Comparison of ENCODE assay signal across 10 mouse cellular contexts in genomic region chr5:113407346-113407745, GRCm38 (mm10). TPM values are rescaled to one million over a fixed set of nuclear protein-coding genes. Genes with fewer than 3 reads are reported as not detected.
A peak's percentile ranks its signal among the peaks of the same experiment; 100 is the strongest.
DNase-seq lines count a peak whose midpoint lies in the region; ATAC-seq and TF ChIP-seq lines count a peak whose summit lies in the region.
"Had no signal": no experiment of that assay in that cellular context is flagged by ENCODE, and none has a peak within 500 bp of the region (broad histone marks: within the 10 kb centered on the region; RNA-seq: fewer than 3 reads in every experiment).

No protein-coding gene starts in this region.

- no peak for TF ChIP-seq POLR2A in kidney, adult 2 months (IDR thresholded peaks at IDR 0.05; ENCODE audit: low read depth, low read length)

- no peak overlapping the region for H3K9ac ChIP-seq in kidney, embryonic 15.5 days

- no peak overlapping the region for H3K4me3 ChIP-seq in kidney, adult 2 months (ENCODE audit: insufficient read depth, low read depth, low read length)
- H3K4me3 ChIP-seq in kidney, embryonic 15.5 days (replicated peaks), result no peak overlapping the region
- H3K4me3 ChIP-seq in embryonic facial prominence, embryonic 10.5 days, result no peak overlapping the region
- no peak overlapping the region for H3K4me3 ChIP-seq in layer of hippocampus, adult 2 months

- no peaks in the 10 kb centered on the region for H3K36me3 ChIP-seq in kidney, adult 2 months (ENCODE audit: control insufficient read depth, insufficient read depth, low read length)
- H3K36me3 ChIP-seq in kidney, embryonic 15.5 days, result no peaks in the 10 kb centered on the region
- H3K36me3 ChIP-seq in embryonic facial prominence, embryonic 10.5 days (replicated peaks), result no peaks in the 10 kb centered on the region

- DNase-seq in kidney, adult 2 months, result peak; percentile 28
- peak; percentile 79 for DNase-seq in ZHBTc4 (ENCODE audit: low read depth, low spot score)
- peak; percentile 78 for DNase-seq in embryonic facial prominence, embryonic 10.5 days (ENCODE audit: low spot score)
- peak; percentile 62 for DNase-seq in neural tube, embryonic 10.5 days (ENCODE audit: extremely low spot score, low spot score)
- no peak for DNase-seq in layer of hippocampus, postnatal 14 days (ENCODE audit: low spot score in 2 of 2)
- DNase-seq in layer of hippocampus, adult 2 months (ENCODE audit: low spot score in 2 of 2), result no peak
- DNase-seq in cerebellum, adult 9-11 months, result no peak

- 1% methylated on average over 3 of the region's 3 CpGs for WGBS in kidney, adult 2 months
- 3% methylated on average over 3 of the region's 3 CpGs for WGBS in kidney, embryonic 15.5 days
- 4% methylated on average over 3 of the region's 3 CpGs for WGBS in embryonic facial prominence, embryonic 10.5 days

- no peak for ATAC-seq in kidney, embryonic 15.5 days (replicated peaks; ENCODE audit: low FRiP score)

- H3K4me1 ChIP-seq in kidney, adult 2 months (ENCODE audit: control insufficient read depth, insufficient read depth, low read length), result no peaks in the 10 kb centered on the region
- H3K4me1 ChIP-seq in kidney, embryonic 15.5 days, result 0 out of 2 replicates have a peak, but pooled peaks cover 4% of the 10 kb centered on the region
- no peaks in the 10 kb centered on the region for H3K4me1 ChIP-seq in embryonic facial prominence, embryonic 10.5 days

- no peaks in the 10 kb centered on the region for H3K27me3 ChIP-seq in kidney, adult 2 months (replicated peaks; ENCODE audit: control insufficient read depth, insufficient read depth, low read length)
- H3K27me3 ChIP-seq in kidney, embryonic 15.5 days, result no peaks in the 10 kb centered on the region
- no peaks in the 10 kb centered on the region for H3K27me3 ChIP-seq in embryonic facial prominence, embryonic 10.5 days (replicated peaks; ENCODE audit: low read depth, poor library complexity, severe bottlenecking)

- H3K27ac ChIP-seq in kidney, adult 2 months (ENCODE audit: insufficient read depth, low read depth, low read length), result no peak overlapping the region
- H3K27ac ChIP-seq in kidney, embryonic 15.5 days, result no peak overlapping the region
- no peak overlapping the region for H3K27ac ChIP-seq in embryonic facial prominence, embryonic 10.5 days (replicated peaks)
- no peak overlapping the region for H3K27ac ChIP-seq in layer of hippocampus, adult 2 months

- no peaks in the 10 kb centered on the region for H3K9me3 ChIP-seq in kidney, embryonic 15.5 days (replicated peaks)
- no peaks in the 10 kb centered on the region for H3K9me3 ChIP-seq in embryonic facial prominence, embryonic 10.5 days

- no peak overlapping the region for H3K4me2 ChIP-seq in kidney, embryonic 15.5 days

- TF ChIP-seq CTCF in kidney, adult 2 months (conservative IDR thresholded peaks at IDR 0.05; ENCODE audit: insufficient read depth, insufficient read length, low read depth, low read length), result no peak
- TF ChIP-seq CTCF in layer of hippocampus, adult 2 months (conservative IDR thresholded peaks at IDR 0.05), result no peak

RNA-seq across cellular contexts. Expression of gene Aym1, which starts 50.3 kb away (rescaled TPM):
- polyA plus RNA-seq in kidney, adult 2 months (2012; rRNA removed), result not detected in 2 replicates
- not detected in 2 replicates for polyA plus RNA-seq in kidney, embryonic 15.5 days (2015; fragmentation: Nextera tagmentation; extraction: Ambion mirVana)
- not detected in 2 replicates for polyA plus RNA-seq in embryonic facial prominence, embryonic 10.5 days (2016; fragmentation: Nextera tagmentation; extraction: Ambion mirVana)
- not detected for total RNA-seq in layer of hippocampus, postnatal 14 days (2021)
- not detected for total RNA-seq in layer of hippocampus, adult 2 months (2021)
- total RNA-seq: left cerebral cortex, postnatal 36 days; neutrophil, adult 5-6 weeks had no signal

Comparison
In these comparisons a context has a peak if more than half of its experiments do, and no peak if none do; other contexts are left out.
1. DNase-seq: peak in kidney, adult 2 months (single experiment), ZHBTc4 (single experiment), embryonic facial prominence, embryonic 10.5 days (single experiment) and neural tube, embryonic 10.5 days (single experiment); none in layer of hippocampus, postnatal 14 days (0 of 2), layer of hippocampus, adult 2 months (0 of 2) and cerebellum, adult 9-11 months (single experiment).